Mouse (Mus musculus) CH12.LX (cell line): Measurements from ENCODE around the gene Dner.

Source experiments
- CTCF ChIP-seq, 2 experiments: IDR thresholded peaks in 1 of 2; conservative IDR thresholded peaks in 1 of 2; 2 replicates each; pipeline ENCODE4 v1.5.1; 2011 to 2012; ENCODE audit warnings: low read depth in 2 of 2, low read length in 2 of 2, improper control_type of control experiment in 1 of 2, inconsistent platforms in 1 of 2, mild to moderate bottlenecking in 1 of 2, moderate library complexity in 1 of 2
- GABPA ChIP-seq: IDR thresholded peaks from 2 replicates; pipeline ENCODE4 v1.6.1; 2012; ENCODE audit warnings: low read depth, low read length, improper control_type of control experiment, inconsistent platforms; ENCODE audit not compliant: insufficient replicate concordance
- KAT2A ChIP-seq: IDR thresholded peaks from 2 replicates; pipeline ENCODE4 v1.6.1; 2012; ENCODE audit warnings: low read length, improper control_type of control experiment, inconsistent platforms; ENCODE audit not compliant: insufficient replicate concordance
- MAX ChIP-seq: IDR thresholded peaks from 2 replicates; pipeline ENCODE4 v1.6.1; 2011; ENCODE audit warnings: low read length, improper control_type of control experiment
- PAX5 ChIP-seq: IDR thresholded peaks from 2 replicates; pipeline ENCODE4 v1.6.1; 2012; ENCODE audit warnings: low read length, inconsistent platforms, mixed read lengths
- POLR2A ChIP-seq: IDR thresholded peaks from 2 replicates; pipeline ENCODE4 v1.6.1; 2011; ENCODE audit warnings: low read depth, mild to moderate bottlenecking, improper control_type of control experiment, low read length
- RAD21 ChIP-seq: IDR thresholded peaks from 2 replicates; pipeline ENCODE4 v1.6.1; 2011; ENCODE audit warnings: low read depth, mild to moderate bottlenecking, low read length, improper control_type of control experiment, moderate library complexity
- SIN3A ChIP-seq: IDR thresholded peaks from 2 replicates; pipeline ENCODE4 v1.6.1; 2012; ENCODE audit warnings: low read length, improper control_type of control experiment, inconsistent platforms
- TBP ChIP-seq: conservative IDR thresholded peaks from 2 replicates; pipeline ENCODE4 v1.6.1; 2011; ENCODE audit warnings: low read depth, low read length, improper control_type of control experiment
- TCF12 ChIP-seq: IDR thresholded peaks from 2 replicates; pipeline ENCODE4 v1.6.1; 2014; ENCODE audit warnings: low read depth, mild to moderate bottlenecking, inconsistent platforms, low read length, improper control_type of control experiment
- ZC3H11A ChIP-seq: IDR thresholded peaks from 2 replicates; pipeline ENCODE4 v1.6.1; 2012; ENCODE audit warnings: low read depth, mild to moderate bottlenecking, inconsistent platforms, low read length, improper control_type of control experiment

DNA sequence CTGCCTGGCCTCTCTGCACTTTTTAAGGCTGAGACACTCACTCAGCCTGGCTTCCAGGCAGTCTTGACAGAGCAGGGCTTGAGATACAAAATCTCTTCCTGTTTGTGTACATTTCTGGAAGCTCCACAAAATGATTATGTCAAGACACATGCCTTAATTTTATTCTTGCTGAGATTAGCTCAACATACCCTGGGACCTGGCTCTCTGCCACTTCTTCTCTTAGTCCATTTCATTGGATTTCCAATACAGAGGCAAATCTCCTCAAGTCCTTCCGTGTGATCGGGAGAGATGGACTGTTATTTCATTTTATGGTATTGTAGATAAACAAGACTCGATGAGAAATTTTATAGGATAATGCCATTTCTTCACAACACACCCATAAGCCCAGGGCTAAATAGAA lies 84.7 kb downstream of the Dner start:
- no peak for TF ChIP-seq KAT2A
- no peak for TF ChIP-seq CTCF (conservative IDR thresholded peaks at IDR 0.05 in 1 of 2, IDR thresholded peaks at IDR 0.05 in 1 of 2; ENCODE audit: low read depth in 2 of 2, low read length in 2 of 2)
- TF ChIP-seq MAX: no peak
- no peak for TF ChIP-seq POLR2A
- no peak for TF ChIP-seq RAD21
- TF ChIP-seq GABPA: no peak
- TF ChIP-seq SIN3A: no peak
- no peak for TF ChIP-seq PAX5
- TF ChIP-seq ZC3H11A: no peak
- TF ChIP-seq TBP: no peak
- no peak for TF ChIP-seq TCF12
